Mouse (Mus musculus): ENCODE results near the gene Cnbp. TPM values are rescaled to one million over a fixed set of nuclear protein-coding genes. Genes with fewer than 3 reads are reported as not detected.

Cnbp gene
- total RNA-seq, 2 experiments from 2014 or later, result 246 to 257 TPM

- DNase-seq (ENCODE audit: extremely low spot score in 1 of 2, low spot score in 1 of 2), result no peak
Observed at GRCm38 (mm10) chr6:87807735-87808440, 43.0 kb downstream of the Cnbp start.

DNA sequence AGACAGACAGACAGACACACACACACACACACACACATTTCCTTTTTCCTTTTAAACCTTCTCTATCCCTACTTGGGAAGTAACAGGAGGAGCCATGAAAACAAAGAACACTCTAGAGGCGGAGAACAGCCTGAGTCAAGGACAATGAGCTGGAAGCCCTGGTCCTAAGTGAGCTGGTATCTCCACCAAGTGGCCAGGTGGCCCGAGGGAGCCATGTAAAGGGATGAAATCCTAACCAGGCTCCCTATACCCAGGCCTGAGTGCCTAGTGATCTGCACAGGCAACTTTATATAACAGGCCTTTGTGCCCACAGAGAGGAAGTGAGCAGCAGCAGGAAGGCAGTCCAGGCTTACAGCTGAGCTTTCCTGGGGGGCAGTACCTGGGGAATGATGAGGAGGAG is 44.0 kb downstream of the Cnbp start:
- no peak for DNase-seq (ENCODE audit: extremely low spot score in 1 of 2, low spot score in 1 of 2)

DNA sequence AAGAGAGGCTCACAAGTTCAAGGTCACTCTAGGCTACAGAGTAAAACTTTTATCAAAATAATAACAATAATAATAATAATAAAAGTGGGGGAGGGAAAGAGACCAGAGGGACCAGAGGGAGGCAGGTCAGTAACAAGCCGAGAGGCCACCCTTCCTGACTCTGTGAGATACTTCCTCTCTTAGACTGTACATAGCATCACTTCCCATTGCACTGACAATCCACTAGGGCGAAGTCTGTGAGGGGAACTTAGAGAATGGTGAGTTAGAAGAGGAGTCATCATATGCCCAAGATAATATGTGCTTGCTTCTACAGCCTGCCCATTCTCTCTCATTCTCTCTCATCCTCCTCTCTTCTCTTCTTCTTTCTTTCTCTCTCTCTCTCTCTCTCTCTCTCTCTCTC is 44.9 kb downstream of the Cnbp start:
- DNase-seq (ENCODE audit: extremely low spot score in 1 of 2, low spot score in 1 of 2), result no peak

GRCm38 (mm10) chr6:87805448-87805847 is 45.5 kb downstream of the Cnbp start:
- DNase-seq (ENCODE audit: extremely low spot score in 1 of 2, low spot score in 1 of 2), result no peak

- DNase-seq (ENCODE audit: extremely low spot score in 1 of 2, low spot score in 1 of 2), result no peak
Observed at GRCm38 (mm10) chr6:87804886-87805285, 46.0 kb downstream of the Cnbp start.

DNA sequence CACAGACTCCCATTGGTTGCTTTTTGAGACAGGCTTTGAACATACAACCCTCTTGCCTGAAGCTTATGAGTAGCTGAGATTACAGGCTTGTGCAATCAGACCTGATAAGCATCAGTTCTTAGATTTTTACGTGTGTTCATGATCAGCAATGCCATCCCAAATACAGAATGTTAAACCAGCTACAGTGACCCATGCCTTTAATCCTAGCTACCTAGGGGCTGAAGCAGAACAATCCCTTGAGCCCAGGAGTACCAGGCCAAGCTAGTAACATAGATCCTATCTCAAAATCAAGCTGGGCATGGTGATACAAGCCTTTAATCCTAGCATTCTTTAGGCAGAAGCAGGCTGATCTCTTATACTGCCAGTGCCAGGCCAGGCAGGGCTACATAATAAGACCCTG is 46.9 kb downstream of the Cnbp start:
- DNase-seq (ENCODE audit: extremely low spot score in 1 of 2, low spot score in 1 of 2), result no peak

DNA sequence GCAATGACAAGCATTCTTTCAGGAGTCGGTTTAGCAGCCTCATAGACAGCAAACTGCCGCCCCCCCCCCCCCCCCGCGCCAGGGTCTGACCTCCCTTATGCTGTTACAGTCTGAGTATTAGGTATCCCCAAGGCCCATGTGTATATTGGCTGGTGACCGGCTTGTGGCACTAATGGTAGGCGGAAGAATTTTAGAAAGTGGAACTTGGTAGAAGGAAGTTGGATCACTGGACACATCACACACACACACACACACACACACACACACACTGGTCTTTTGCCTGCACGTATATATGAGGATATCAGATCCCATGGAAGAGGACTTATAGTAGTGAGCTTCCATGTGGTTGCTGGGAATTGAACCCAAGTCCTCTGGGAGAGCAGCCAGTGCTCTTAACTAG is 48.4 kb downstream of the Cnbp start:
- DNase-seq (ENCODE audit: extremely low spot score in 1 of 2, low spot score in 1 of 2), result no peak

GRCm38 (mm10) chr6:87799576-87799975 is 51.3 kb downstream of the Cnbp start:
- DNase-seq (ENCODE audit: extremely low spot score in 1 of 2, low spot score in 1 of 2), result no peak

DNA sequence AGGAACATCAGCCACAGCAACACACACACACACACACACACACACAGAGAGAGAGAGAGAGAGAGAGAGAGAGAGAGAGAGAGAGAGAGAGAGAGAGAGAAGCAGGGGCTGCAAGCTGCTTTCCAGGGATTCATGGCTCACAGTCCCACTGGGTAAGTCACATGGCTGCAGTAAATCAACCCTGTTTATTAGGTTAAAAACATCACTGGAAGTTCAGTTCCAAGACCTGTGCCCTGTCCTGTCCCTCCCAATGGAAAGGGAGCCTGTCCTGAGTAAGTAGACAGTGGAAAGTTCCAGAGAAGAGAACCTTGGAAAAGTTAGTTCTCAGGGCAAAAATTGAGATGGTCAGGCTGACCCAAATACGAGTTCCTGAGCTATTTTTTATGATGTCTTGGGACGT is 53.6 kb downstream of the Cnbp start:
- no peak for DNase-seq (ENCODE audit: extremely low spot score in 1 of 2, low spot score in 1 of 2)

DNA sequence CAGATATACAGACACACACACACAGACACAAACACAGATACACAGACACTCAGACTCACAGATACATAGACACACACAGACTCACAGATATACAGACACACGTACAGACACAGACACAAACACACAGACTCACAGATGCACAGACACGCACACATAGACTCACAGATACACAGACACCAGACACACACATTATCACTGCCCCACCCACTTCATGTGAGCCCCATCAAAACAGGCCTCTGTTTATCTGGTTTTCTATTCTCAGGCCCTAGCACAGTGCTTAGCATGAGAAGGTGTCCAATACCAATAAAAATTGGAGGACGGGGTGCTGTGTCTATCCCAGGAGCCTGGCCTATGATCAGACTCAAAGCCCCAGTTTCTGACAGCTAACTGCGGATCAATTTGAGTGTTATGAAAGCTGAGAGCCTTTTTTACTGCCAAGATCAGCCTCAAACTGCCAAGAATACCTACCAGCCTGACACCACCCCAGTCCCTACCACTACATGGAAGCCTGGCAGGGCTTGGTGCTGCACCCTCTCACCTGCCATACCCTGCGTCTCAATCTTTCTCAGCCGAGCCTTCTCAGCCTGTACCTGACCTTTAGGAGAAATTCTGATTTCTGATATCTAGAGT is 54.5 kb downstream of the Cnbp start:
- no peak for DNase-seq (ENCODE audit: extremely low spot score in 1 of 2, low spot score in 1 of 2)

GRCm38 (mm10) chr6:87795385-87796150 is 55.3 kb downstream of the Cnbp start:
- DNase-seq (ENCODE audit: extremely low spot score in 1 of 2, low spot score in 1 of 2), result no peak

DNA sequence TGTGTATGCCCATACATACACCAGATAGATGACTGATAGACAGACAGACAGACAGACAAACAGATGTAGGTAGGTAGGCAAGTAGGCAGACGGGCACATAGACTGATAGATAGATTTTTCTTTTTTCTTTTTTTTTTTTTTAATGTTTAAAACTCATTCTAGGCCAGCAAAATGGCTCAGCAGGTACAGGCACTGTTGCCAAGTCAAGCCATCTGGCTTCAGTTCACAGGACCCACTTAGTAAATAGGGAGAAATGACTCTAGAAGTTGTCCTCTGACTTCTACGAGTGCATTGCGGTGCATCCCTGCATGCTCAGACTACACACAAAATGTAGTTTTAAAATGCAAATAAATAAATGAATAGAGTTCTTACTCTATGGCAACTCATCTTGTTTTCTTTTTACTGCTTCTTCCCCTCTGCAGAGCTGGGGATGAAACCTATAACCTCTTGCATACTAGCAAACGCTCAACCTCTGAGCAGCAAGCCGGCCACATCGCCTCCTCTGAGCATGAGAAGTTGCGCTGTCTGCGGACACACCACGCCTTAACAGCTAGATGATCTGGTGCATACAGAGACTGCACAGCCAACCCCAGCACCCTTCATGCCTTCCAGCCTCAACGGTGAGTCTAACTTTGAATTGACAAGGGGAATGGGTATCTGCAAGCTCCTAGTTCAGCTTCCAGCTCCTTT is 56.9 kb downstream of the Cnbp start:
- DNase-seq (ENCODE audit: extremely low spot score in 1 of 2, low spot score in 1 of 2), result no peak

Other genes with a start within 250 kb of the Cnbp start
- gene Aplf, start 178.9 kb downstream of the Cnbp start, total RNA-seq (2021), result 1 to 10 TPM; 6.8 to 7.1 TPM
- 1 to 10 TPM; 3.4 to 3.7 TPM for gene Efcc1, start 120.2 kb downstream of the Cnbp start, total RNA-seq (2021)
- gene Gp9, start 73.0 kb downstream of the Cnbp start, total RNA-seq (2021), result under 1 TPM; 0.42 to 0.74 TPM
- 10 to 100 TPM; 15.4 to 18.3 TPM for gene Rab43, start 38.9 kb downstream of the Cnbp start, total RNA-seq (2021)
- gene Gm45140, start 15.3 kb downstream of the Cnbp start, total RNA-seq (2021), result 1 to 10 TPM; 1.0 to 2.3 TPM
- 10 to 100 TPM; 30.9 to 32.3 TPM for gene Isy1, start 12.3 kb downstream of the Cnbp start, total RNA-seq (2021)
- 100 to 1,000 TPM; 230 to 237 TPM for gene Copg1, start 36.7 kb upstream of the Cnbp start, total RNA-seq (2021)
- 10 to 100 TPM; 24.4 to 25.0 TPM for gene Hmces, start 62.8 kb upstream of the Cnbp start, total RNA-seq (2021)
- 10 to 100 TPM; 74.7 to 76.2 TPM for gene H1fx, start 130.5 kb upstream of the Cnbp start, total RNA-seq (2021)
- gene Rab7, start 194.2 kb upstream of the Cnbp start, total RNA-seq (2021), result 100 to 1,000 TPM; 327 to 360 TPM
- 100 to 1,000 TPM; 166 to 175 TPM for gene Rpn1, start 233.4 kb upstream of the Cnbp start, total RNA-seq (2021)

Measured in layer of hippocampus, postnatal 25 days (tissue).